Mouse (Mus musculus) heart, postnatal 4 days (tissue): ENCODE measurements around the gene Plekhm2. TPM values are rescaled to one million over a fixed set of nuclear protein-coding genes. Genes with fewer than 3 reads are reported as not detected.

Experiments
- DNase-seq: peaks from one replicate; pipeline ENCODE4 v3.0.0; 2021
- total RNA-seq, 2 experiments: library from RNA; stranded (reverse); gene quantifications; 2 replicates each; pipeline ENCODE4 v1.2.3; 2021

Plekhm2 gene
- total RNA-seq, 2 experiments from 2014 or later, result 57.5 to 64.5 TPM

GRCm38 (mm10) chr4:141602523-141603223 is 62.0 kb downstream of the Plekhm2 start:
- DNase-seq, result peak; percentile 46

GRCm38 (mm10) chr4:141601148-141601862 is 63.4 kb downstream of the Plekhm2 start:
- DNase-seq, result no peak

- no peak for DNase-seq
Observed at GRCm38 (mm10) chr4:141600364-141600763, 64.3 kb downstream of the Plekhm2 start.

GRCm38 (mm10) chr4:141599251-141600141 is 65.2 kb downstream of the Plekhm2 start:
- peak; percentile 68 for DNase-seq

GRCm38 (mm10) chr4:141598894-141599250 is 65.8 kb downstream of the Plekhm2 start:
- DNase-seq, result no peak

GRCm38 (mm10) chr4:141598199-141598893 is 66.4 kb downstream of the Plekhm2 start:
- peak; percentile 75 for DNase-seq

- DNase-seq, result no peak
Observed at GRCm38 (mm10) chr4:141596700-141597328, 67.9 kb downstream of the Plekhm2 start.

- DNase-seq, result no peak
Observed at GRCm38 (mm10) chr4:141595605-141596268, 69.0 kb downstream of the Plekhm2 start.

GRCm38 (mm10) chr4:141595138-141595537 is 69.6 kb downstream of the Plekhm2 start:
- DNase-seq, result no peak

- DNase-seq, result peak; percentile 62
Observed at GRCm38 (mm10) chr4:141591547-141591946, 73.2 kb downstream of the Plekhm2 start.

GRCm38 (mm10) chr4:141583919-141584318 is 80.8 kb downstream of the Plekhm2 start:
- DNase-seq, result no peak

GRCm38 (mm10) chr4:141581051-141581450 is 83.6 kb downstream of the Plekhm2 start:
- no peak for DNase-seq

GRCm38 (mm10) chr4:141578833-141579232 is 85.9 kb downstream of the Plekhm2 start:
- no peak for DNase-seq

GRCm38 (mm10) chr4:141576877-141577276 is 87.8 kb downstream of the Plekhm2 start:
- DNase-seq, result no peak

- DNase-seq, result no peak
Observed at GRCm38 (mm10) chr4:141576404-141576803, 88.3 kb downstream of the Plekhm2 start.

Other genes starting within 250 kb of the Plekhm2 start
- gene Clcnkb, start 248.9 kb downstream of the Plekhm2 start, total RNA-seq, result 1 to 10 TPM in 1 of 2 experiments, under 1 TPM in 1; 0.61 to 1.3 TPM
- gene Hspb7, start 244.1 kb downstream of the Plekhm2 start, total RNA-seq, result 100 to 1,000 TPM; 865 to 923 TPM
- gene Srarp, start 228.8 kb downstream of the Plekhm2 start, total RNA-seq, result not detected
- 10 to 100 TPM; 19.2 to 21.7 TPM for gene Zbtb17, start 220.2 kb downstream of the Plekhm2 start, total RNA-seq
- gene Spen, start 126.3 kb downstream of the Plekhm2 start, total RNA-seq, result 10 to 100 TPM; 33.7 to 34.9 TPM
- gene Fblim1, start 58.8 kb downstream of the Plekhm2 start, total RNA-seq, result 100 to 1,000 TPM; 122 to 145 TPM
- gene Tmem82, start 46.3 kb downstream of the Plekhm2 start, total RNA-seq, result 1 to 10 TPM; 3.1 to 3.2 TPM
- gene Slc25a34, start 41.1 kb downstream of the Plekhm2 start, total RNA-seq, result 10 to 100 TPM; 32.5 to 33.6 TPM
- gene Rsc1a1, start 20.7 kb upstream of the Plekhm2 start, total RNA-seq, result 1 to 10 TPM; 1.6 to 4.0 TPM
- gene Ddi2, start 58.5 kb upstream of the Plekhm2 start, total RNA-seq, result 10 to 100 TPM; 34.9 to 36.8 TPM
- gene Agmat, start 81.8 kb upstream of the Plekhm2 start, total RNA-seq, result under 1 TPM; 0.43 to 0.57 TPM
- gene Dnajc16, start 126.0 kb upstream of the Plekhm2 start, total RNA-seq, result 10 to 100 TPM; 16.6 to 16.8 TPM
- 10 to 100 TPM; 13.5 to 13.8 TPM for gene Casp9, start 128.7 kb upstream of the Plekhm2 start, total RNA-seq
- gene Cela2a, start 161.3 kb upstream of the Plekhm2 start, total RNA-seq, result not detected
- not detected for gene Ctrc, start 181.5 kb upstream of the Plekhm2 start, total RNA-seq
- 10 to 100 TPM; 46.5 to 50.5 TPM for gene Efhd2, start 210.0 kb upstream of the Plekhm2 start, total RNA-seq